Mouse (Mus musculus) CD4-positive, CD25-positive, alpha-beta regulatory T cell, adult 9 weeks (primary cell): ENCODE data around the gene Gm2956. TPM values are rescaled to one million over a fixed set of nuclear protein-coding genes. Genes with fewer than 3 reads are reported as not detected.

Source experiments
- polyA plus RNA-seq: library from polyadenylated mRNA; unstranded; fragments of 100-300 nt; shearing (Covaris generic); gene quantifications from one replicate; pipeline ENCODE4 v1.2.1, GENCODE M21; 2017

Gene Gm2956
- 2.0 TPM for polyA plus RNA-seq

DNA sequence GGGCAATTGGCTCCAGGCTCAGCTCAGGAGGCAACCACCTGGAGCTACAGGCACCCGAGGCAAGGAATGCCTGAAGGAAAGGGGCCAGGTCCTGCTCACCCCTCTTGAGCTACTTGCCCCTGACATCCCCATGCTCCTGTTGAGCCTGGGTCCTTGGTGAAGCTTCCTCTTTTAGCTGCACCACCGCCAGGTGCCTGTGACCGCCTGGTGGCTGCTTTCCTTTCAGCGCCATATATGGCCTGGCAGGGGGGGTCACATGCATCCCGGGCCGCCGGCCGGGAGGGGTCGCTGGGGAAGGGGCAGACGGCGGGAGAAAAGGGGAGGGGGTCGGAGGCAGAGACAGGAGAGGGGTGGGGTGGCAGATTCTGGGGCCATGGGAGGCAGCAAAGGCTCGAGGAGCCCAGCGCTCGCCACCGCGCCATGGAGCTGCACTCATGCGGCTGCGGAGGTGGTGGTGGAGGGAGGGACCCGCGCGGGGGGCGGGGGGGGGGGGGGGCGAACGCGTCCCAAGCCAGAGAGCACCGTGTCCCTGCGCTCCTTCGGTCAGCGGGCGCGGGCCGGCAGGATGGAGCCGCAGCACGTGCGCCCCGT, at the start of gene Gm2956:
Gm2956 (plus strand) TSS at position 541 of the 591 bp plus-strand sequence.

DNA sequence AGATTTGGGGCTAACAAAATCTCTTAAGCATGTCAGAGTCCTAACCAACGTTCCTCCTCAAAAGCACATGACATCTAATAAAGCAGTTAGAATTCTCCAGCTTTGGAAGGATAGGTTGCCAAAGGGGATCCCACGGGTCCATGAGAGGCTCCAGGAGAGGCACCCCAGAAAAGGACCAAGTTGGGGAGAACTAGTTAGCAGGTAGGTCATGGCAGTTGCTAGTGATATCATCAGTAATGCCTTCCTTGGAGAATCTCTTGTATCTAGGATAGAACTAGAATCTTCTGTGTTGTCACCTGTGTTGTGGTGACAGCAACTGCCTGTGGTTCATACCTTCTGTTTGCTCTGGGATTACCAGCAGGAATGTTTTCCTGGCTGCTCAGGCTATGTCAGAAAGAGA, 62.4 kb downstream of the Gm2956 start, which contains the start of gene Gm10413:
Gm10413 (plus strand) TSS at position 301 of the 400 bp plus-strand sequence.

Other genes starting within 250 kb of the Gm2956 start
- gene Gm10340, start 198.6 kb upstream of the Gm2956 start, polyA plus RNA-seq, result not detected
- not detected for gene Gm5795, start 144.4 kb upstream of the Gm2956 start, polyA plus RNA-seq
- gene D830030K20Rik, start 124.1 kb upstream of the Gm2956 start, polyA plus RNA-seq, result 21.1 TPM
- gene Gm10413, start 62.5 kb downstream of the Gm2956 start, polyA plus RNA-seq, result not detected
- 5.8 TPM for gene Gm10409, start 80.0 kb downstream of the Gm2956 start, polyA plus RNA-seq
- 2.5 TPM for gene Gm3005, start 95.5 kb downstream of the Gm2956 start, polyA plus RNA-seq
- not detected for gene Gm10408, start 116.8 kb downstream of the Gm2956 start, polyA plus RNA-seq